Mouse (Mus musculus) forebrain, embryonic 16.5 days (tissue): ENCODE results near the gene Lrrc17. TPM values are rescaled to one million over a fixed set of nuclear protein-coding genes. Genes with fewer than 3 reads are reported as not detected.

Experiments used
- ATAC-seq: fragments of 200-750 bp; cut with Nextera tagmentation; 2 replicates; pipeline ENCODE4 v1.8.0; 2017; ENCODE audit warnings: mild to moderate bottlenecking, moderate library complexity
- H3K27ac ChIP-seq: fragments of 300-500 bp; sonication (generic); 2 replicates; pipeline ENCODE4 v1.5.1; 2014; ENCODE audit warnings: low read length, control low read depth
- H3K27me3 ChIP-seq: fragments of 300-500 bp; sonication (generic); replicated peaks from 2 replicates; pipeline ENCODE4 v1.6.1; 2014; ENCODE audit warnings: low read length; ENCODE audit not compliant: control insufficient read depth, insufficient read depth
- H3K36me3 ChIP-seq: fragments of 300-500 bp; sonication (generic); 2 replicates; pipeline ENCODE4 v1.6.1; 2014; ENCODE audit not compliant: control insufficient read depth, insufficient read depth
- H3K4me1 ChIP-seq: fragments of 300-500 bp; sonication (generic); replicated peaks from 2 replicates; pipeline ENCODE4 v1.6.1; 2014; ENCODE audit warnings: low read length; ENCODE audit not compliant: control insufficient read depth, insufficient read depth
- H3K4me2 ChIP-seq: fragments of 300-500 bp; sonication (generic); 2 replicates; pipeline ENCODE4 v1.6.1; 2014; ENCODE audit warnings: mild to moderate bottlenecking, low read length, control low read depth
- H3K4me3 ChIP-seq: fragments of 300-500 bp; sonication (generic); replicated peaks from 2 replicates; pipeline ENCODE4 v1.5.1; 2014; ENCODE audit warnings: mild to moderate bottlenecking, low read length, control low read depth
- H3K9ac ChIP-seq: fragments of 300-500 bp; sonication (generic); replicated peaks from 2 replicates; pipeline ENCODE4 v1.6.1; 2014; ENCODE audit warnings: low read depth, low read length, control low read depth
- H3K9me3 ChIP-seq: fragments of 300-500 bp; sonication (generic); 2 replicates; pipeline ENCODE4 v1.6.1; 2016; ENCODE audit warnings: low read length; ENCODE audit not compliant: control insufficient read depth
- WGBS: fragments of 180-500 bp; shearing (Covaris S2); extraction: QIAGEN DNeasy Blood & Tissue Kit; methylation state at CpG from one replicate; pipeline ENCODE4 v1.1.7; 2014; 5-methylcytosine and 5-hydroxymethylcytosine counted together
- polyA plus RNA-seq: library from polyadenylated mRNA; unstranded; fragments of >200 nt; fragmentation: Nextera tagmentation; extraction: Ambion mirVana; gene quantifications from 2 replicates; pipeline ENCODE4 v1.2.1, GENCODE M21; 2015

The Lrrc17 gene
- polyA plus RNA-seq, 1 experiment from 2014 or later = 3.3 TPM

DNA sequence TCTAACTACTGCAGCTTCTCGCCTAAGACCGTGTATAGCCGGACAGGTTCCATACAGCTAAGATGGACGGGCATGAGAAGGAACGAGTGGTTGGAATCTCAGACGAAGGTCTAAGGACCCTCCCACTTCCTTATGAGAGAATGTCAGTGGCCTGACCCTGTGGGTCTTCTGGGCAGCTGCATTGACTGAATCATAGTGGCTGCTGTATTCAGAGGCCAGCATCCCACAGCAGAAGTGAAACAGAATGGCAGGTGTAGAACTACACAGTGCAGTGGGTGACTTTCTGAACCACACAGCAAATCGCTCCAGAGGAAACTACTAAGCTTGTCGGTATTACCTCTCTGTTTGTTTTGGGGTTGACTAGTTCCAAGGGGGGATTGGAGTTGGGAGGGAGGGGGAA, 38.2 kb upstream of the Lrrc17 start:
- 88% methylated on average over 8 of the region's 8 CpGs for WGBS
- Histone ChIP-seq H3K9ac (no peak overlapping the region), H3K4me2 (no peak overlapping the region), H3K9me3 (no peaks in the 10 kb centered on the region), H3K27me3 (no peaks in the 10 kb centered on the region), H3K4me1 (no peaks in the 10 kb centered on the region), H3K27ac (no peak overlapping the region), H3K4me3 (no peak overlapping the region), H3K36me3 (no peaks in the 10 kb centered on the region)
- ATAC-seq = no peak

DNA sequence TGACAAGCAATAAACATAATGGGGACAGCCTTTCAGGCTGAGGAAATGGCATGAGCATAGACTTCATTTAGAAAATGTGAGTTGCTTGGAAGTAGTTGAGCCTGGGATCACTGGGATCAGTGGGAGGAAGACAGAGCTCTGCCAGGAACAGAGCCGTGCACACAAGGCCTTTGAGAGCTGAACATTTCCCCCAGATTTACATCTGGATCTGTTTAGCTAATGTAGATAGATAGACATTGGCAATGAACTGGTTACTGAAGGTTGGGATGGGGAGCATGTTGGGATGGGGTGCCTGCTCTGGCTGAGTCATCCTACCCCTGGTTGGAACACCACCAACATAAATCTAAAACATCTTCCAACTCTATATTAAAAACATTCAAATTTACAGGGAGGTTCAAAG, 36.5 kb upstream of the Lrrc17 start:
- H3K27me3 ChIP-seq = no peaks in the 10 kb centered on the region
- ATAC-seq = no peak
- 83% methylated on average over 1 of the region's 1 CpGs for WGBS

DNA sequence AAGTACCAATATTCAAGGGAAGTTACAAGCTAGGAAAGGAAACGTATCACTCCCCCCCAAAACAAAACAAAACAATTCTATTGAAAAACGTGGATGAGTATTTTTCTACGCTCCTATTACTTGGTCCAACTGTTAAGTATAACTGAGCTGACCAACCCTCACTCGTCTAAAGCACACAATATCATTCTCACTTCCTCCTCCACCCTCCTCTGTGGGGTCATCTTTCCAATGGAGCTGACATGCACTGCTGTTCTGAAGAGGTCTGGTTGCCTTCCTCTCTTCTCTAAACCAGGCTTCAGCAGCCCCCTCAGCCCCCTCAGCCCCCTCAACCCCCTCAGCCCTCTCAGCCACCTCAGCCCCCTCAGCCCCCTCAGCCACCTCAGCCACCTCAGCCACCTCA, 33.6 kb upstream of the Lrrc17 start:
- H3K27ac ChIP-seq = no peak overlapping the region
- no peak overlapping the region for H3K9ac ChIP-seq
- H3K4me2 ChIP-seq = no peak overlapping the region
- 75% methylated on average over 4 of the region's 4 CpGs for WGBS
- H3K4me3 ChIP-seq = no peak overlapping the region
- no peaks in the 10 kb centered on the region for H3K27me3 ChIP-seq
- no peaks in the 10 kb centered on the region for H3K9me3 ChIP-seq
- ATAC-seq = no peak
- no peaks in the 10 kb centered on the region for H3K36me3 ChIP-seq
- no peaks in the 10 kb centered on the region for H3K4me1 ChIP-seq

More for the DNA sequence above, 36.5 kb upstream of the Lrrc17 start:
- no peak overlapping the region for H3K4me3 ChIP-seq
- no peak overlapping the region for H3K9ac ChIP-seq
- no peak overlapping the region for H3K27ac ChIP-seq
- no peak overlapping the region for H3K4me2 ChIP-seq
- no peaks in the 10 kb centered on the region for H3K9me3 ChIP-seq
- no peaks in the 10 kb centered on the region for H3K36me3 ChIP-seq
- no peaks in the 10 kb centered on the region for H3K4me1 ChIP-seq

DNA sequence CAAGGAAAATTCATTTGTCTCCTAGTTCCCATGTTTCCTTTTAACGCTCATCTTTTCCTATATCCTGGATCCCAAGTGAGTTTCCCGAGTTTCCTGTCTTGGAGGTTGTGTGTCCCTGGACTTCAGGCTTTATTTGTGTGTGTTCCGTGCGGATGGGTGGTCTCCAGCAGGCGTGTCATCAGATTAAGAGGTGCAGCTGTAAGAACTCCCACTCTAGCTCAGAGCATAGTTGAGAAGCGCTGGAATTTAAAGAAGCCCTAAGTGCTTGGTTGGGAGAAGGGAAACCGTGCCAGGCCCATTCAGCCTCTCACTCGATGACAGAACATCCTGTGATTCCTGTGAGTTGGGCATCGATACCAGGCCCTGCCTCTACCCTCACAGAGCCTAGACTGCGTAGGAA, 30.0 kb upstream of the Lrrc17 start:
- H3K27me3 ChIP-seq = no peaks in the 10 kb centered on the region
- H3K9me3 ChIP-seq = no peaks in the 10 kb centered on the region
- H3K4me2 ChIP-seq = no peak overlapping the region
- no peak overlapping the region for H3K27ac ChIP-seq
- no peak for ATAC-seq
- no peak overlapping the region for H3K9ac ChIP-seq
- H3K36me3 ChIP-seq = no peaks in the 10 kb centered on the region
- 76% methylated on average over 10 of the region's 10 CpGs for WGBS
- H3K4me3 ChIP-seq = no peak overlapping the region
- 0 out of 2 replicates have a peak, but pooled peaks cover 2% of the 10 kb centered on the region for H3K4me1 ChIP-seq

DNA sequence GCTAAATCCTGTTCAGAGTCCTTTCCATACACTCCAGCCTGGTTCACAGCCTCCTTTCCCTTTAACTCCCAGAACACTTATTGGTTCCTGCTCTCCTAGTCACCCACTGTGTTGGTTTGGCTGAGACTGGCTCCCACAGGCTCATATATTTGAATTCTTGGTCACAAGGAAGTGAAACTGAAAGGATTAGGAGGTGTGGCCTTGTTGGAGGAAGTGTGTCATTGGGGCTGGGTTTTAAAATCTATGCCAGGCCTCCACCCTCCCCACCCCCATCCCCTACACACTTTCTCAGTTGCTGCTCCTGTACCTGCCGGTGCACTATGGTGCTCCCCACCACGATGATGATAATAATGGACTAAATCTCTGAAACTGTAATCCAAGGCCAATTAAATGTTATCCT, 25.8 kb upstream of the Lrrc17 start:
- H3K36me3 ChIP-seq = no peaks in the 10 kb centered on the region
- no peaks in the 10 kb centered on the region for H3K27me3 ChIP-seq
- no peak overlapping the region for H3K27ac ChIP-seq
- WGBS = 89% methylated on average over 2 of the region's 2 CpGs
- no peak for ATAC-seq
- H3K4me3 ChIP-seq = no peak overlapping the region
- no peaks in the 10 kb centered on the region for H3K9me3 ChIP-seq
- H3K9ac ChIP-seq = no peak overlapping the region
- no peak overlapping the region for H3K4me2 ChIP-seq
- H3K4me1 ChIP-seq = 0 out of 2 replicates have a peak, but pooled peaks cover 2% of the 10 kb centered on the region

DNA sequence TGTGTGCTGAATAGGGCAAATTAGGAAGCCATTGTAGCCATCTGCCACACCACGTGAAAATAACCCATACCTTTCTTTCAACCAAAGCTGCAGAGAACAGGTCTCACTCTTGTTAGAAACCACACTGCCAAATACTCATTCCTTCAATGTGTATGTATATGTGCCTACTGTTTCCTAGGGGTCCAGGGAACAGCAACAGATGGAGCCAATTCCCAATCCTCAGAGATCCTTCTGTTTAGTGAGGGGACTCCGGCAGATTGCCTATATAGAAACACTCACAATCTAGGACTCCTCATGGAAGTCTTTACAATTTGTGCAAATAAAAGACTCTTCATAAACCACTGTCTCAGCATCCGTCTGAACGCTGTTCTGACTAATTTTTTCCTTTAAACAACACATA, 25.2 kb upstream of the Lrrc17 start:
- WGBS = 58% methylated on average over 4 of the region's 4 CpGs
- Histone ChIP-seq H3K27ac (no peak overlapping the region), H3K4me2 (no peak overlapping the region), H3K9me3 (no peaks in the 10 kb centered on the region), H3K9ac (no peak overlapping the region), H3K4me3 (no peak overlapping the region), H3K27me3 (no peaks in the 10 kb centered on the region), H3K36me3 (no peaks in the 10 kb centered on the region), H3K4me1 (0 out of 2 replicates have a peak, but pooled peaks cover 2% of the 10 kb centered on the region)
- ATAC-seq = peak; percentile 57

DNA sequence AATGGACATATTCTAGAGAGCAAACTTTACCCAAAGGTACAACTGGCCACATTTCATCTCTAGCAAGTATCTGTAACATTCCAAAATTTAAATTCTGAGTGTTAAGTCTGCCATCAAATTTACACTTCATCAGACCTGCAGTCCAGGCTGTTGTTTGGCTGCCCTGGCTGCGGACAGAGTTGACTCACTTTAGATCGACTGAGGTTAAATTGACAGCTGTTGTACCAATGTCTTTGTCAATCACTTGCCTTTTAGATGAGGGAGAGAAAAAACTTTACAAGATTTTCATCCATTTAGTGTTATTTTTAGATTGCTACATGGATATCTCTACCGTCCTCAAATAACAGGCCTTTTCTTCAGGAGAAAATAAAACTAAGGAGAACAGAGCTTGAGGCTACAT, 24.2 kb upstream of the Lrrc17 start:
- H3K9ac ChIP-seq = no peak overlapping the region
- H3K4me3 ChIP-seq = no peak overlapping the region
- H3K27ac ChIP-seq = no peak overlapping the region
- no peak for ATAC-seq
- WGBS = 85% methylated on average over 3 of the region's 3 CpGs
- H3K4me1 ChIP-seq = 0 out of 2 replicates have a peak, but pooled peaks cover 2% of the 10 kb centered on the region
- H3K4me2 ChIP-seq = no peak overlapping the region
- H3K36me3 ChIP-seq = no peaks in the 10 kb centered on the region
- no peaks in the 10 kb centered on the region for H3K9me3 ChIP-seq
- H3K27me3 ChIP-seq = no peaks in the 10 kb centered on the region

DNA sequence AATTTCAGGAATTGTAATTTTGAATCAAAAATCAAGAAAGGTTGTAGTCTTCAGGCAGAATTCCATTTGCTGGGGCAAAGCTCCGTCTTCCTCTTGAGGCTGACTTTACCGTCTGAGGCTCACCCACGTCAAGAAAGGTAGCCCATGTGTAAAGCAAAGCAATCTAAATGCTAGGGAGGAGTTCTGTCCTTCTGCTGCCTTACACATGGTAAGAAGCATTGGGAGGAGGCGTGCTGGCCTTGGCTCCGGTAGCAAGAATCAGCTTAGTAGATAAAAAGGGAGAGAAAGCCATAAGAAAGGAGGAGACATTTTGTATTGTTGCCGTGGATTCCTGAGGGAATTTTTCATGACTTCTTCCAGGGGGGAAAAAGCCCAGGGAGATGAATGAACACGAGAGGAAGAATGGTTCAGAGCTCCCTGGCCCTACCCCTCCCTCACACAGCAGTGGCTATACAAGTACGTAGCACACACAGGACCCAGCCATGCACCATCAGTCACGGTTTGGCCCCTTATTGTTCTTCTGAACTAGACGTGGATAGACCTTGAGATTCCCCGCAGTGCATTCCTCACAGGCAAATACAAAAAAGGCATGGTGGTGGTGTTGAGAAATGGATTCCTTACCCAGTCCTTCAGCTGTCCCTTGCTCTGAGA, 16.4 kb upstream of the Lrrc17 start:
- Histone ChIP-seq H3K9ac (no peak overlapping the region), H3K4me3 (no peak overlapping the region), H3K4me1 (no peaks in the 10 kb centered on the region), H3K36me3 (no peaks in the 10 kb centered on the region), H3K4me2 (no peak overlapping the region), H3K9me3 (peaks cover 2% of the 10 kb centered on the region; the same call in 1 of the 2 replicates), H3K27me3 (no peaks in the 10 kb centered on the region), H3K27ac (no peak overlapping the region)
- WGBS = 48% methylated on average over 11 of the region's 11 CpGs
- no peak for ATAC-seq

DNA sequence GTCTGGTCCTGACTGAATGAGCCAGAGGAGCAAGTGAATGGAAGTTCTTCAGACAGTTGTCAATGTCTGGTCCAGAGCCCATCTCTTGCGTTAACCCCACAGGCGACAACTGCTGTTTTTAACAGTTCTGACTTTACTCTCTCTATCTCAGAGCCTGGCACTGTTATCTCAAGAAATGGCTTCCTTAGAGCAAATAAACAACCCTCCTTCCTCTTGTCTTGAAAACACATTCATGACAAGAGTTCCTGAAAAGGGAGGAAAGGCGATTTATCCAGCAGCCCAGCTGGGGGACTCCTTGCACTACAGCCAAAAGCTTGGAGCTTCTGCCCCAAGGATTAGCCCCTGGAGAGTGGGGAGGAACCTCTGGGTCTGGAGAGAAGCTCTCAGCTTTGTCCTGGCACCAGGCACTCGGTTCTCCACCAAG, 15.9 kb upstream of the Lrrc17 start:
- ATAC-seq = no peak
- Histone ChIP-seq H3K4me3 (no peak overlapping the region), H3K27ac (no peak overlapping the region), H3K36me3 (no peaks in the 10 kb centered on the region), H3K9ac (no peak overlapping the region), H3K4me1 (no peaks in the 10 kb centered on the region), H3K4me2 (no peak overlapping the region), H3K27me3 (no peaks in the 10 kb centered on the region), H3K9me3 (peaks cover 2% of the 10 kb centered on the region; the same call in 1 of the 2 replicates)
- 73% methylated on average over 4 of the region's 4 CpGs for WGBS
